Mouse (Mus musculus): ENCODE results near the gene Grasp. TPM values are rescaled to one million over a fixed set of nuclear protein-coding genes. Genes with fewer than 3 reads are reported as not detected.

Grasp gene
- polyA plus RNA-seq (2014; fragmentation: Illumina TruSeq; extraction: RNeasy Lipid Tissue Mini Kit (QIAGEN cat#74804); ENCODE audit: low read depth, low replicate concordance): 5.7 TPM

GRCm38 (mm10) chr15:101224006-101224906 is at the start of gene Grasp:
TSS of gene Grasp (plus strand) at chr15:101224188.

DNA sequence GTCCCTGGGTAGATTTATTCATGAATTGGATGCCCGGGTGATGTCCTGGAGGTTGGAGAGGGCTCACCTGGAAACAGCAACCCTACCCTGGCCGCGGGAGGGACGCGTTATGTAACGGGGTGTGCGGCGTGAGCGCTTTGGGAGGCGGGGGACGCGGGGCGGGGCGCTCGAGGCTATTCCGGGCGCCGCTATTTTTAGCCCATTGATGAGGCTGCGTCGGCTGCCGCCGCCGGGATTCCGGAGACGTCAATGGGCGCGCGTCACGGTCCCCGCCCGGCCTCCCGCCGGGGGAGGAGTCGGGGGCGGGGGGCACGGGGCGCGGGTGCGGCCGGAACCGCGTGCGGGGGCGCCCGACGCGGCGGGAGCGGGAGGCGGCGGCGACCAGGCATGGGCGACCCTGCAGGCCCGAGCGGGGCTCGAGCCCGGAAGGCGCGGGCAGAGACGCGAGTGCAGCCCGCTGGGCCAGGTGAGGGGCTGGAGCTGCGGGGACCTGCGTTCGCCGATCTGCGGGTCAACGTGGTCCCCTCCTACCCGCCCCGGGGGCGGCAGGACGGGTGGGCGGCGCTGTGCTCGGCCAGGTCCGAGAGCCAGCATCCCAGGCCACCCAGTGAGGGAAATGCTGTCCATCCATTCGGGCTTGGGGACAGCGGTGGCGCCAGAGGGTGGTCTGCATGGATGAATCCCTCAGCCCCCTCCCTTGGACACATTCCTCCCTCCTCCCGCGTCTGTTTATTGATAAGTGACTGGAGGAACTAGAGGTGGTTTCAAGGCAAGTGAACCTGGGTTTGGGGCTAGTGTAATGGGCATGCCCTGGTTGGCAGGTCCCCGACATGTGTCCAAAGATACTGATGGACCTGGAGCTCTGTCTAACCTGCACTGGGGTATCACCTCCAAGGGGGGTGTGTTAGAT is 30.2 kb downstream of the Grasp start, which contains the start of gene Nr4a1:
TSS of gene Nr4a1 (plus strand) at position 384 of the 910 bp plus-strand sequence.

Other genes starting within 250 kb of the Grasp start
- not detected for gene Gm47841, start 176.8 kb upstream of the Grasp start, polyA plus RNA-seq (2014; fragmentation: Illumina TruSeq; extraction: RNeasy Lipid Tissue Mini Kit (QIAGEN cat#74804); ENCODE audit: low read depth, low replicate concordance)
- gene Fignl2, start 145.6 kb upstream of the Grasp start, polyA plus RNA-seq (2014; fragmentation: Illumina TruSeq; extraction: RNeasy Lipid Tissue Mini Kit (QIAGEN cat#74804); ENCODE audit: low read depth, low replicate concordance): 1.4 TPM
- gene Ankrd33, start 108.4 kb upstream of the Grasp start, polyA plus RNA-seq (2014; fragmentation: Illumina TruSeq; extraction: RNeasy Lipid Tissue Mini Kit (QIAGEN cat#74804); ENCODE audit: low read depth, low replicate concordance): not detected
- 25.1 TPM for gene Acvrl1, start 95.7 kb upstream of the Grasp start, polyA plus RNA-seq (2014; fragmentation: Illumina TruSeq; extraction: RNeasy Lipid Tissue Mini Kit (QIAGEN cat#74804); ENCODE audit: low read depth, low replicate concordance)
- 10.9 TPM for gene Acvr1b, start 50.1 kb upstream of the Grasp start, polyA plus RNA-seq (2014; fragmentation: Illumina TruSeq; extraction: RNeasy Lipid Tissue Mini Kit (QIAGEN cat#74804); ENCODE audit: low read depth, low replicate concordance)
- 58.5 TPM for gene Nr4a1, start 30.1 kb downstream of the Grasp start, polyA plus RNA-seq (2014; fragmentation: Illumina TruSeq; extraction: RNeasy Lipid Tissue Mini Kit (QIAGEN cat#74804); ENCODE audit: low read depth, low replicate concordance)
- 19.5 TPM for gene Atg101, start 60.1 kb downstream of the Grasp start, polyA plus RNA-seq (2014; fragmentation: Illumina TruSeq; extraction: RNeasy Lipid Tissue Mini Kit (QIAGEN cat#74804); ENCODE audit: low read depth, low replicate concordance)
- 1.1 TPM for gene 6030408B16Rik, start 69.0 kb downstream of the Grasp start, polyA plus RNA-seq (2014; fragmentation: Illumina TruSeq; extraction: RNeasy Lipid Tissue Mini Kit (QIAGEN cat#74804); ENCODE audit: low read depth, low replicate concordance)
- 1.9 TPM for gene Krt80, start 146.0 kb downstream of the Grasp start, polyA plus RNA-seq (2014; fragmentation: Illumina TruSeq; extraction: RNeasy Lipid Tissue Mini Kit (QIAGEN cat#74804); ENCODE audit: low read depth, low replicate concordance)
- gene Krt7, start 186.9 kb downstream of the Grasp start, polyA plus RNA-seq (2014; fragmentation: Illumina TruSeq; extraction: RNeasy Lipid Tissue Mini Kit (QIAGEN cat#74804); ENCODE audit: low read depth, low replicate concordance): 2.1 TPM
- not detected for gene Krt87, start 214.6 kb downstream of the Grasp start, polyA plus RNA-seq (2014; fragmentation: Illumina TruSeq; extraction: RNeasy Lipid Tissue Mini Kit (QIAGEN cat#74804); ENCODE audit: low read depth, low replicate concordance)
- gene Krt88, start 223.6 kb downstream of the Grasp start, polyA plus RNA-seq (2014; fragmentation: Illumina TruSeq; extraction: RNeasy Lipid Tissue Mini Kit (QIAGEN cat#74804); ENCODE audit: low read depth, low replicate concordance): not detected
- gene Krt81, start 239.6 kb downstream of the Grasp start, polyA plus RNA-seq (2014; fragmentation: Illumina TruSeq; extraction: RNeasy Lipid Tissue Mini Kit (QIAGEN cat#74804); ENCODE audit: low read depth, low replicate concordance): not detected
- gene Krt86, start 249.3 kb downstream of the Grasp start, polyA plus RNA-seq (2014; fragmentation: Illumina TruSeq; extraction: RNeasy Lipid Tissue Mini Kit (QIAGEN cat#74804); ENCODE audit: low read depth, low replicate concordance): not detected